Mouse (Mus musculus) limb, embryonic 10.5 days (tissue): ENCODE measurements at regions not wholly inside any gene's neighbourhood (a gene's known extent, or its start where the extent isn't known, plus 50 kb on each side); places are given as distances from the start of the nearest gene placed in this dataset.

Source experiments
- DNase-seq: peaks from one replicate; pipeline ENCODE4 v3.0.0-alpha.2; 2017; ENCODE audit warnings: low spot score
- H3K27ac ChIP-seq: fragments of 300-500 bp; sonication (generic); 2 replicates; pipeline ENCODE4 v1.5.1; 2016; ENCODE audit warnings: mild to moderate bottlenecking
- H3K27me3 ChIP-seq: fragments of 300-500 bp; sonication (generic); 2 replicates; pipeline ENCODE4 v1.6.1; 2016; ENCODE audit warnings: low read depth, mild to moderate bottlenecking; ENCODE audit not compliant: poor library complexity, severe bottlenecking
- H3K36me3 ChIP-seq: fragments of 300-500 bp; sonication (generic); 2 replicates; pipeline ENCODE4 v1.6.1; 2016; ENCODE audit warnings: mild to moderate bottlenecking, moderate library complexity
- H3K4me1 ChIP-seq: fragments of 300-500 bp; sonication (generic); 2 replicates; pipeline ENCODE4 v1.6.1; 2016
- H3K4me3 ChIP-seq: fragments of 300-500 bp; sonication (generic); 2 replicates; pipeline ENCODE4 v1.5.1; 2016; ENCODE audit warnings: mild to moderate bottlenecking, moderate library complexity
- H3K9me3 ChIP-seq: fragments of 300-500 bp; sonication (generic); replicated peaks from 2 replicates; pipeline ENCODE4 v1.6.1; 2016; ENCODE audit warnings: mild to moderate bottlenecking
- WGBS: fragments of 180-500 bp; shearing (Covaris S2); methylation state at CpG from one replicate; pipeline ENCODE4 v1.1.7; 2016; 5-methylcytosine and 5-hydroxymethylcytosine counted together

- Histone ChIP-seq H3K27ac (no peak overlapping the region), H3K27me3 (no peaks in the 10 kb centered on the region), H3K9me3 (no peaks in the 10 kb centered on the region), H3K4me1 (no peaks in the 10 kb centered on the region), H3K4me3 (no peak overlapping the region), H3K36me3 (no peaks in the 10 kb centered on the region)
- no peak for DNase-seq
- 85% methylated on average over 3 of the region's 3 CpGs for WGBS
These were observed 375.2 kb upstream of the Trib2 start for GRCm38 (mm10) chr12:16191803-16192389.

GRCm38 (mm10) chr12:16190706-16191105, 374.0 kb upstream of the Trib2 start:
- Histone ChIP-seq H3K36me3 (no peaks in the 10 kb centered on the region), H3K4me3 (no peak overlapping the region), H3K4me1 (no peaks in the 10 kb centered on the region), H3K27ac (no peak overlapping the region), H3K27me3 (no peaks in the 10 kb centered on the region), H3K9me3 (no peaks in the 10 kb centered on the region)
- WGBS: 55% methylated on average over 3 of the region's 3 CpGs
- DNase-seq: no peak

- H3K27me3 ChIP-seq: no peaks in the 10 kb centered on the region
- H3K4me1 ChIP-seq: peaks cover 5% of the 10 kb centered on the region; the same call in 1 of the 2 replicates
- H3K27ac ChIP-seq: no peak overlapping the region
- H3K36me3 ChIP-seq: no peaks in the 10 kb centered on the region
- DNase-seq: no peak
- no peaks in the 10 kb centered on the region for H3K9me3 ChIP-seq
- H3K4me3 ChIP-seq: no peak overlapping the region
These were observed 372.7 kb upstream of the Trib2 start for GRCm38 (mm10) chr12:16189441-16189840.

DNA sequence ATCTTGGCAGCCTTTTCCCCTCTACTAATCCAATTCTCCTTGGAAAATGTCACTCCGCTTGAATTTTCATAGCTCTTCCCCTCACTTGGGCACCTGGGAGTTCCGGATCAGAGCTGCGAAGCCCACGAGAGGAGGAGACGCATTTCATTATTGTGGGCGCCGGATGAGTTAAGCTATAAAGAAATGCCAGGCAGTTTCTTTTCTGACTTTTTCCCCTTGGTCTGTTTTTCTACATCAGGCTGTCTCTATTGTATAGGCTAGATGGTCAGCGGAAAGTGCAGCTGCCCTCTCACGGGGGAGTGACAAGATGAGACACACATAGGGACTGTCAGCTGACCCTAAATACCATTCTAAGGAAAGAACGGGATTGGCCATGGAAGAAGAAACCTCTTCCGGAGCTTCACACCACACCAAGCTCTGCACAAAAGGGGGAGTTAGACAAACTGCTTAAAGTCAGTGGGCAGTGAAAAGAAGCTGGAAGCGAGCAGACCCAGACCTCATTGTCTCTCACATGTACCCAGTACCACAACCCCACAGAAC, 369.3 kb upstream of the Trib2 start:
- 71% methylated on average over 12 of the region's 12 CpGs for WGBS
- H3K36me3 ChIP-seq: no peaks in the 10 kb centered on the region
- peaks cover 11% of the 10 kb centered on the region for H3K4me1 ChIP-seq
- H3K4me3 ChIP-seq: no peak overlapping the region
- H3K27me3 ChIP-seq: no peaks in the 10 kb centered on the region
- no peaks in the 10 kb centered on the region for H3K9me3 ChIP-seq
- peak overlapping the region; percentile 46; the same call in 1 of the 2 replicates for H3K27ac ChIP-seq
- no peak for DNase-seq

- no peak overlapping the region for H3K27ac ChIP-seq
- whole genome bisulfite sequencing: 68% methylated on average over 14 of the region's 14 CpGs
These were observed 368.8 kb upstream of the Trib2 start for GRCm38 (mm10) chr12:16185431-16185923.

GRCm38 (mm10) chr12:16183055-16183454, 366.3 kb upstream of the Trib2 start:
- Histone ChIP-seq H3K9me3 (no peaks in the 10 kb centered on the region), H3K4me1 (peaks cover 11% of the 10 kb centered on the region), H3K4me3 (no peak overlapping the region), H3K27me3 (no peaks in the 10 kb centered on the region), H3K27ac (no peak overlapping the region; the same call in 1 of the 2 replicates), H3K36me3 (no peaks in the 10 kb centered on the region)
- no peak for DNase-seq
- WGBS: 44% methylated on average over 4 of the region's 4 CpGs

More at GRCm38 (mm10) chr12:16185431-16185923, 368.8 kb upstream of the Trib2 start:
- Histone ChIP-seq H3K36me3 (no peaks in the 10 kb centered on the region), H3K4me1 (peaks cover 11% of the 10 kb centered on the region), H3K4me3 (no peak overlapping the region), H3K27me3 (no peaks in the 10 kb centered on the region), H3K9me3 (no peaks in the 10 kb centered on the region)
- peak; percentile 41 for DNase-seq

GRCm38 (mm10) chr12:16181599-16181998, 364.9 kb upstream of the Trib2 start:
- Histone ChIP-seq H3K27ac (no peak overlapping the region), H3K4me1 (peaks cover 11% of the 10 kb centered on the region), H3K9me3 (no peaks in the 10 kb centered on the region), H3K27me3 (no peaks in the 10 kb centered on the region), H3K36me3 (no peaks in the 10 kb centered on the region), H3K4me3 (no peak overlapping the region)
- no peak for DNase-seq
- 89% methylated on average over 5 of the region's 5 CpGs for WGBS

DNA sequence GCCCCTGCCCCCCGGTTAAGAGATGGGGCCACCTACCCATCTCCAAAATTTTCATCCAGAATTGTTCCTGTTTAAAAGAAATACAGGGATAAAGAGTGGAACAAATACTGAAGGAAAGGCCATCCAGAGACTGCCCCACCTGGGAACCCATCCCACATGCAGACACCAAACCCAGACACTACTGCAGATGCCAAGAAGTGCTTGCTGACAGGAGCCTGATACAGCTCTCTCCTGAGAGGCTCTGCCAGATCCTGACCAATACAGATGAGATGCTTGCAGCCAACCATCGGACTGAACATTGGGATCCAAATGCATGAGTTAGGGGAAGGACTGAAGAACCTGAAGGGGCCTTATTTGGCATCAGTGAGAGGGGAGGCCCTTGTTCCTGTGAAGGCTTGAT, 363.2 kb upstream of the Trib2 start:
- Histone ChIP-seq H3K9me3 (no peaks in the 10 kb centered on the region), H3K4me3 (no peak overlapping the region), H3K27me3 (no peaks in the 10 kb centered on the region), H3K4me1 (peaks cover 10% of the 10 kb centered on the region), H3K36me3 (no peaks in the 10 kb centered on the region), H3K27ac (no peak overlapping the region)
- DNase-seq: no peak
- WGBS: 92% methylated on average over 2 of the region's 2 CpGs

DNA sequence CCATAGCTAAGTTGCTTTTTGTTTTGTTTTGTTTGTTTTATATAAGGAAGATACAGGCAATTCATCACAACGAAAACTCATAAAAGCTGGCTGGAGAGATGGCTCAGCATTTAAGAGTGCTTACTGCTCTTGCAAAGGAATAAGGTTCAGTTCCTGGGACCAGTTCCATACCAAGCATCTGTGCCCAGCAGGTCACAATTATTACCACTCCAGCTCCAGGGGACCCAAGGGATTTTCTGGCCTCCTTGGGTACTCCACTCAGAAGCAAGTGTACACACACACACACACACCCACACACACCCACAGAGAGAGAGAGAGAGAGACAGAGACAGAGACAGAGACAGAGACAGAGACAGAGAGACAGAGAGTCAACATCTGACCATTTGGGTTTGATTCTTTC, 359.6 kb upstream of the Trib2 start:
- Histone ChIP-seq H3K27me3 (no peaks in the 10 kb centered on the region), H3K27ac (no peak overlapping the region), H3K4me3 (no peak overlapping the region), H3K36me3 (no peaks in the 10 kb centered on the region), H3K4me1 (0 out of 2 replicates have a peak, but pooled peaks cover 3% of the 10 kb centered on the region), H3K9me3 (no peaks in the 10 kb centered on the region)
- WGBS: 93% methylated on average over 1 of the region's 1 CpGs
- DNase-seq: peak; percentile 12

DNA sequence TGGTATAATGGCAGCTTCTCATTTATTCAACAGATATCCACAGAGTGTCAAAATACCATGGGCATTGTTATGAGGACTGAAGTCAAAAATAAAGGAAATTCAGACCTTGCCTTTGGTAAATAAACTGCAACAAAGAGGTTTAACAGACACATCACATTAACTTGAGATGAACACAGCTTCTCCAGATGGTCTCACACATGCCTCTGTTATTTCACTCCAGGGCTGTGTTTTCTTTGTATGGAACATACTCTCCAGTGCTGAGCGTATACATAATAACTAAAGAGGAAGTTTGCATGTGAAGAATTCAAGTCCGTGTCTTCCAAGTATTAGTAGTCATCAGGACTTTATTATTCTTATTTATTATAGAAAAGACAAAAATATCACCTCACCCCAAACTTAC, 355.5 kb upstream of the Trib2 start:
- DNase-seq: no peak

GRCm38 (mm10) chr12:16171636-16172035, 354.9 kb upstream of the Trib2 start:
- DNase-seq: no peak
- 89% methylated on average over 5 of the region's 5 CpGs for WGBS
- Histone ChIP-seq H3K27ac (no peak overlapping the region), H3K4me3 (no peak overlapping the region), H3K4me1 (0 out of 2 replicates have a peak, but pooled peaks cover 3% of the 10 kb centered on the region), H3K27me3 (no peaks in the 10 kb centered on the region), H3K36me3 (no peaks in the 10 kb centered on the region), H3K9me3 (no peaks in the 10 kb centered on the region)

More for the DNA sequence above, 355.5 kb upstream of the Trib2 start:
- Histone ChIP-seq H3K9me3 (no peaks in the 10 kb centered on the region), H3K27me3 (no peaks in the 10 kb centered on the region), H3K4me1 (0 out of 2 replicates have a peak, but pooled peaks cover 3% of the 10 kb centered on the region), H3K4me3 (no peak overlapping the region), H3K27ac (no peak overlapping the region), H3K36me3 (no peaks in the 10 kb centered on the region)
- 92% methylated on average over 2 of the region's 2 CpGs for WGBS

DNA sequence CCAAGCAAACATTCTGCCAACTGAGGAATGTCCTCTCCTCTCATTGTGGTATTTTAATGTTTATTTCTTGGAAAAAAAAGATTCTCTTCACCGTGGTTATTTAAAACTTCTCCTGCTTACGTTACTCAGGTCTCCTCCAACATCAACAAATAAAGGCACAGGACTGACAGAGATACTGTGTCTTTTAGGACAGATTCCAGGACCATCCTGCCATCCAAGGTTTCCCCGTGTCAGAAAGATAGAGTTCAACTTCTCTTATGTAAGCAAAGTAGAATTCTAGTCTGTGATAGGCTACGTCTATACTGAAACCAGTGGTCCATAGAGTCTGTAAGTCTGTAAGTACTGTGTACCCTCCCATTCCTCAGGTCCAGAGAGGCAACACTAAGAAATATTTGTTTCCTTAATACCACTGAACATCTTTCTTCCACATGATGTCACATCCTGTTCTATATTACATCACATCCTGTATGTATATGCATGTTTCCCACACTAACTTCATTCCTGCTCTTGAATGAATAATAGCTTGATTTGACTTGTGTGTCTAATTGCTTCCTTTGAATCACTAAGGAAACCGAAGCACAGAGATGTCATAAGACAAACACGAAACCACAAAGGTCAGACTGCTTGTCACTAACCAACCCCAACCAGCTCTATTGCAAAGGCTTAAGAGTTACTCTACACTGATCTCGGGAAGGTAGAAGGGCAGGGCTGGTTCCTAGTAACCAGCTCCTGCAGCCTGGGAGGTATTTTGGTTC, 353.2 kb upstream of the Trib2 start:
- no peak for DNase-seq
- H3K36me3 ChIP-seq: no peaks in the 10 kb centered on the region
- no peaks in the 10 kb centered on the region for H3K9me3 ChIP-seq
- no peak overlapping the region for H3K4me3 ChIP-seq
- no peaks in the 10 kb centered on the region for H3K27me3 ChIP-seq
- no peaks in the 10 kb centered on the region for H3K4me1 ChIP-seq
- 86% methylated on average over 7 of the region's 7 CpGs for WGBS
- H3K27ac ChIP-seq: no peak overlapping the region

DNA sequence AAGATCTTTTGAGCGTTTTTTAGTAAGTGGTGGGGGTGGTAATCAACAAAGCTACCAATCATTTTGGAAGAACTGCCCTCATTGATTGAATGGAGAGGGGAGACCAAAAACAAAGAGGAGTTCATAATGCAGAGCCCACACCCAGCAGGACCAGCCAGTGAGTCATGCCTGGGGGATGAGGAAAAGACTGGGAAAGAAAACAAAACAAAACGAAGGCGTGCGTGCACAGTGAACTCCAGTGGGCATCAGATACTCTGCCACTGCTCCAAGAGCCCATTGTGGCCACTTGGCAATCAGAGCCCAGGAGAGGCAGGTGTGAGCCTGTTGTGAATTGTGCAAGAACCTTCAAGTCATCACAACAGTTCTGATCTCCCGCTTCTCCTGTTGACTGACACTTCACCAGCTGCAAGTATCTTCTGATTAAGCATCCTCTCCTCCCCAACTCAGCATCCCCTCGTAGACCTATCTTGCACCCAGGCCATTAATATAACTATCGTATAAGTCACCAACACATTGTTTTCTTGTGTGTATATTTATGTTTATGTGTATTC, 351.1 kb upstream of the Trib2 start:
- Histone ChIP-seq H3K9me3 (no peaks in the 10 kb centered on the region), H3K4me1 (no peaks in the 10 kb centered on the region), H3K27ac (no peak overlapping the region), H3K27me3 (no peaks in the 10 kb centered on the region), H3K4me3 (no peak overlapping the region), H3K36me3 (no peaks in the 10 kb centered on the region)
- no peak for DNase-seq
- WGBS: 91% methylated on average over 7 of the region's 7 CpGs
